Mouse (Mus musculus) brain, adult 2 months (tissue): ENCODE measurements at regions not wholly inside any gene's neighbourhood (a gene's known extent, or its start where the extent isn't known, plus 50 kb on each side); places are given as distances from the start of the nearest gene placed in this dataset.

Experiments used
- DNase-seq: peaks from one replicate; pipeline ENCODE4 v3.0.0; 2011; ENCODE audit warnings: low read depth, low spot score

DNA sequence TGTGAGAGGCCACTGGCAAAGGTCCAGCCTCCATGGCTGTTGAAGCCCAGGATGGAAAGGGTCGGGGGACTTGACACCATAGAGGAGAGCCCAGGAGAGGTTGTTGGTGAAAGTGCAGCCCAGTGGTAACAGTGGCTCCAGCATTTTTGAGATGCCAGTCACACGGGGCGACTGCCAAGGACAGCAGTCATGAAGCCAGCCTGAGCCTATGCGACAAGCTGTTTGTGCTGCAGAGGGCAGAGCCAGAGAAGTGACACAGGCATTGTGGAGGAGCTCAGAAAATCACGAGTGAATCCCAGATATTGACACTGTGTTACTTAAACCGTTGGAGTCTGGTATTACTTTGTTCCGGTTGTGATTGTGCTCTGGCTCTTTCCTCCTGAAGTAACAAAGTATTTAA, 233.4 kb downstream of the Cryba4 start:
- no peak for DNase-seq

DNA sequence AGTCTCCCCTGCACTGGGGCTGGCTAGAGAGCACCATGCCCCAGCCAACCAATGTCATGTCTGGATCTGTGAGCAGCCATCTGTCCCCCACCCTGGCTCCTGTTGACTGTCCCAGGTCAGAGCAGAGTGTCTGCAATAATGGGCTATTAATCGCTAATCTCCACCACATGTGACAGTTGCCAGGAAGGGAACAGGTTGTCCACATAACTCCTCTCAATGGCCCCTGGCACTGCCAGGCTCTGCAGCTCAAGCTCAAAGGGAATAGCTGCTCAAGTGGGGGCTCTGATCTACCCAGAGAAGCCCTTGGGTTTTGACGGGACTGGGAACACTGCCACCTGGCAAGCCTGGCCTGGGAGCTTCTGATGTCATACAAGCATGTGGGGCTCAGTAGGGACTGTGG, 231.4 kb downstream of the Cryba4 start:
- peak; percentile 77 for DNase-seq

DNA sequence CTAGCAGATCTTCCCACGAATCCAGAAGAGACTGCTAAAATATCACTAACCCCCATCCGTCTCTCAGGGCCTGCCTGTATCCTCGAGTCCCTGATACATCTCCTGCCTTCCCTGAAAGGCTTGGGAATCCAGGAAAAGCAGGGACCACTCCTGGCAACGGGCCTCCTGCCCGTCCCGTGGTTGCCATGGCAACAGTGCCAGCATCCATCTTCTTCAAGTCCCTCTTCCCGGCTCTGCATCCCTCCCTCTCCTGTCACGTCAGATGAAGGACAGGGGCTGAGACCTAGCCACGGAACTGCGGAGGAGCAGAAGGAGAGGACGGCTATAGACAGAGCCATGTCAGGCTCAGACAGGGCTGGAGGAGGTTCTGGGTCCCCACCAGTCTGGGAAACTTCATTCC, 222.4 kb downstream of the Cryba4 start:
- peak; percentile 73 for DNase-seq

DNA sequence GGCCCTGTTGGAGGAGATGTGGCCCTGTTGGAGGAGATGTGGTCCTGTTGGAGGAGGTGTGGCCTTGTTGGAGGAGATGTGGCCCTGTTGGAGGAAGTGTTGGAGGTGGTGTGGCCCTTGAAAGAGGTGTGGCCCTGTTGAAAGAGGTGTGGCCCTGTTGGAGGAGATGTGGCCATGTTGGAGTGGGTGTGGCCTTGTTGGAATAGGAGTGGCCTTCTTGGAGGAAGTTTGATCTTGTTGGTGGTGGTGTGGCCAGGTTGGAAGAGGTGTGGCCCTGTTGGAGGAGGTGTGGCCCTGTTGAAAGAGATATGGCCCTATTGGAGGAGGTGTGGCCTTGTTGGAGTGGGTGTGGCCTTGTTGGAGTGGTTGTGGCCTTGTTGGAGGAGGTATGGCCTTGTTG, 220.3 kb downstream of the Cryba4 start:
- no peak for DNase-seq

DNA sequence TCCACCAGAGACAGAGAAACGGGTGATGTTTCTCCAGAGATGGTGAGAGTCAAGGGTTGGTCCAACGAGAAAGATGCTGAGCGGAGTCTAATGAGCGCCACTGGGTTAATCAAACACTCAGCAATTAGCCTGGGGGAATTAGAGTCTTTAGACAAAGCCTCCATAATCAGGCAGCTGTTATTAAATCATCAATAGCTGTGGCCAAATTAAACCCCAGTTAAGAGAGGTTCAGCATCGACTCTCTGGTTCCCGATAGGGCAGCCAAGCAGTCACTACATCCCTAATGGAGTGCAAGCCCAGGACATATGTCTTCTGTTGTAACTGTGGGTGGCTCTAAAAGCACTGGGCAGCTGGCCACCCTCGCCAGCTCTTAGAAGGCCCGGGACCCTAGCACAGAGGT, 216.9 kb downstream of the Cryba4 start:
- no peak for DNase-seq

DNA sequence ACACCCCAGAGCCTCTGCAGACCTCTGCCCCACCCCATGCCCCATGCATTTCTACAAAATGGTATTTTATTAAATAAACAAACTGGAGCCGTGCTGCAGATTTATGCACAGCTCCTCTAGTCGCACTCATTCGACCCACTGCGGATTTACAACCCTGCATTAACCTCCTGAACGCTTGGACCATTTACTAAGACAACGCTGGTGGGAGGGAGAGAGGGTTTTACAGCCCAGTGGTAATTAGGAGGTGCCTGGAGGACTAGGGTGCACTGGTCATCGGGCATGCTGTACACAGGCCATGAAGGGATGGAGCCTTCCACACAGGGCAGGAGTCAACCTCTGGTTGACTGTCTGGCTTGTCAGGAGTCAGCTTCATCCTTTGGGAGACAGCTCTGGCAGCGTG, 215.2 kb downstream of the Cryba4 start:
- no peak for DNase-seq

DNA sequence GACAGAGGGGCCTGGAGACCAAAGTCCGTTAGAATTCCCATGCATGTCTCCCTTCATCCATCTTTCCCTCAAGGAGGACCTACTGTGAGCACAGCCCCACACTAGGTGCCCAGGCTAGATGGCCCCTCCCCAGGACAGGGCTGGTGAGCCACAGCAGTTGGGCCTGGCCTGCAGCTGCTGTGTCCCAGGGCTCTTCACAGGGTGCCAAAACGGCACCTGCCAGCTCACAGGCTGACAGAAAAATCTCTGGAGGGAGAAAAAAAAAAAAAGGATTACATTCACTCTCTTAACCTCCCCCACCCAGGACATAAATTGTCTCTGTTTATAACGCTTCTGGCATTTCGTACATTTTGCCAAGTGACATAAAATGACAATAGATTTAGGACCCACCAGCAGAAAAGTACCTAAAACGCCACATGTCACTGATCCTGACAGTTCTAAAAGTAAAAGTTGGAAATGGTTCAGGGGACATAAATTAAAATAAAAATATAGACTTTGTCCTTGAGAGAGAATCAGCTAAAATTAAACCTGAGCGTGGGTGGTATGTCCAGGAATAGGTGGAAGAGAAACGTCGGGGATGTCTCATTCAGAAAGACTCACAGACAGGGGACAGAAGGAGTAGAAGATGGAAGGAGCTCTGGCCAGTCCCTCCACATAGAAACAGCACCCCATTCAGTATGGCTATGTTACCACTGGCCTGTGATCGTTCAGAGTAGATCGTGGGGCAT, 212.5 kb downstream of the Cryba4 start:
- peak; percentile 41 for DNase-seq

DNA sequence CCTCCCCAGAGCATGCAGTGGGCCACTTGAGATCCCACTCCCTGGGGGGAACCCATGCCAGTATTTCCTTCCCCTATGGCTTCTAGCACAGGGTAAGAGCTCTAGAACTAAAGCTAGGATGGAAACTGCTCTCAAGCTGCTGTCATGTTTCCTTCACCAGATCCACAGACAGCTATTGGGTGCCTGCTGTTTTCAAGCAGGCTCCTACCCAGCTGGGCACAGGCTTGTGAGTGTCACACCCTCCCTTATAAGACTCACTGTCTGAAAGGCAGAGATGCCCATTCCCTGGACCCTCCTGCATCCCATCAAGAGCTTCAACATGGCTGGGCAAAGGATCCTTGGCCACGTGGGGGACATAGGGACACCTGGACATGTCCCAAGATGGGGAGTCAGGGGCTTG, 211.6 kb downstream of the Cryba4 start:
- DNase-seq, result peak; percentile 33

DNA sequence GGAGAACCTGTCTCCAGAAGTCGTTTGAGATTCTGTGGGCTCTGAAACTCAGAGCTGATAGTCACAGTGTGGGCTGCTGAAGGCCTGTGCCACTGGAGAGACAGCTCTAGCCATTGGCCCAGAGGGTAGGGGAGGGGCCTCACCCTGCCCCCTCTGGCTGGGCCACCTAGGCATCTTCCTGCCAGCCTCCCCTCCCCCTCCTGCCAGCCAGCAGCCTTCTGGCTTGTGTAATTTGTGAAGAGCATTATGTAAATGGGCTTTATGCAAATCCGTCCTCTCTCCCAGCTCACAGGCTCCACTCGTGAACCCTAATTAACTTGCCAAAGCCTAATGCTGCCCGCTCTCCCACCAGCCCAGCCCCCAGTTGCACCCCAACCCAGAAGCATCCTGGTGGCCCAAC, 211.0 kb downstream of the Cryba4 start:
- peak; percentile 58 for DNase-seq

DNA sequence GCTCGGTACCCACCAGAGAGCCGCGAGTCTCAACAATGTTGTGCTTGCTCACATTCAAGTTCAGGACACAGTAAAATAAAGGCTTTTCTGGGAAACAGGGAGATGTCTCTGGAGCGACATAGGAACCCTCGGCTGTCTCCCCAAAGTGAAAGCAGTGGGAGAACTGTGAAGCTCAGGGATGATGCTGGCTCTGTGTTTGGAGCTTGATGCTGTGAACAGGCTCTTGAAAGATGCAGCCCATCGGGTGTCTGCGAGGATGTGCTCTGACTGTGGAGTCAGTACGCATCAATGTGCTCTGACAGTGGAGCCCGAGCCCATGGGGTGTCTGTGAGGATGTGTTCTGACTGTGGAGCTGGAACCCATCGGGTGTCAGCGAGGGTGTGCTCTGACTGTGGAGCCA, 210.1 kb downstream of the Cryba4 start:
- peak; percentile 52 for DNase-seq

DNA sequence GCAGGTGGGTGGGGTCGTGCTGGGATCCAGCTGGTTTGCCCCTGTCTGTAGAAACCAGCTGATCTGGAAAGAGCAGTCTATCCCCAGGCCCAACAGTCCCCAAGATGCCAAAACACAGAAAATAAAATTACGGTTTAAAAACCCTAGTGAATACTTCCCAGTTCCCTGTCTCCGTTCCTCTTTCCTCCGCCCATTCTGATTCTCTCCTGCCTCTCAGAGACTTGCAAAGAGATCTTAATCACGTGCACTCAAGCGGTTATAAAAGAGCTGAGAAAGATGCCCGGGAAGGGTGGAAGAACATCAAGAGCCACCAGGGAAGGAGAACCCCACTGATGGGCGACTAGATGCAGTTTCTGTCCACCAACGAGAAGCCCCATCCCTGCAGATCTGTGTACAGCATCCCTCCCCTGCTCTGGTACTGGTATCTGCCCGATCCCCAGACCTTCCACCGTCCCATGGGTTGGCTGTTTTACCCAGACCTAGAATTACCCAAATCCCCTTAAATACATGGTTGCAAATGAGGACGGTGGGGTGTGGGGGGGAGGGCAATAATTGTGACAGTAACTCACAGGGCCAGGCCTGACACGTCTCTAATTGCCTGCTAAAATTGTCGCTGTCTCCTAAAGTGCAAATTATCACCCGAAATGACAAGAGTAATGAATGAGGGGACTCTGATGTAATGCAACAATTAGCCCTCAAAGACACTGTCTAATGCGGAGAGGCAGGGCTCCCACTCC, 202.1 kb downstream of the Cryba4 start:
- peak; percentile 55 for DNase-seq

DNA sequence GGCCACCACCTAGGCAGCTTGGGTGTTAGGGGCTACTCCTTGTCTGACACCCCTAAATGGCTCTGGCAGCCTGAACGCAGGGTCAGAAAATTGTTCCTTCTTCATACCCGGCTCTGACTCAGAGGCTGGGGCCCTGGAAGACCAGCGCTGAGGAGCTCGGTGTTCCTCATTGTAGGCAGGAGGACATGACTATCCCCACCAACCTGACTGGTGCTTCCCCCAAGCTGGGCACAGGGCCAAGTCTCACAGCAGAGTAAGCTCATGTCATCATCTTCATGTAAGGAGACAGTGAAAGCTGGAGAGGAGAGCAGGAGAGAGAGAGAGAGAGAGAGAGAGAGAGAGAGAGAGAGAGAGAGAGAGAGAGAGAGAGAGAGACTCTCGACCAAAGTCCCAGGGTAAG, 201.4 kb downstream of the Cryba4 start:
- DNase-seq, result peak; percentile 58

DNA sequence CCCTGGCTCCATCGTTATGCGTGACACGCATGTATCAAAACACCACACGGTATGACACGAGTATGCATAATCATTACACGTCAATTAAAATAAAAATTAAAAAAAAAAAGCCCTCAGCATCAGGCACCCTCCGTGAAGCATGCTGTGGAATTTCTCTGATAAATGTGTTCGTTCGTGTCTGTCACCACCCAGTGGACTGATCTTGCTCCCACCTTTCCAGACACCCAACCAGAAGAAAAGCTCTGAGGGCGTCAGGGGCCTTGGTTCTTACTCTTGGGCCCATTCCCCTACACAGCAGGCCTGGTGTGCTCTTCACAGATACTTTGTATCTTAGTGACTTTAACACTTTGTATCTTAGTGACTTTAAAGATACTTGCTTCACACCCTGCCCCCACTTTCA, 200.5 kb downstream of the Cryba4 start:
- DNase-seq, result no peak

DNA sequence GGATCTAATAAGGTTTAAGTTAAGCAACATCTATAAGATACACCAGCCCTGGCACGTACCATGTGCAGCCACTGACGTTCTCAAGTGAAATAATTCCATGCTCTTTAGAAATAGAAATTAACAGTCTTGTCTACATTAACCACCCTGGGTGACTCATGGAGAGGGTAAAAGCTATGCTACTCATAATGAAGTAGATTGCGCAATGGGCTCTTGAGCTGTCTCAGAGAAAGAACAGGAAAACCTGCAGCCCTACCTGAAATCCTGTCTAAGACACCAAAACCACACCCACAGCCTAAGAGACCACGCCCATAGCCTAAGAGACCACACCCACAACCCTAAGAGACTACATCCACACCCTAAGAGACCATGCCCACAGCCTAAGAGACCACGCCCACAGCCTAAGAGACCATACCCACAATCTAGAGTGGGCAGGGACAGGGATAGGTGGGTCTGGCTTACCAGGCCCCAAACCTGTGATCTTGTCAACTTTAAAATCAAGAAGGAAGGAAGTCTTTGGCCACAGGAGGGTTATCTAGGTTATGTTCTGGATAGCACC, 198.6 kb downstream of the Cryba4 start:
- DNase-seq, result no peak

DNA sequence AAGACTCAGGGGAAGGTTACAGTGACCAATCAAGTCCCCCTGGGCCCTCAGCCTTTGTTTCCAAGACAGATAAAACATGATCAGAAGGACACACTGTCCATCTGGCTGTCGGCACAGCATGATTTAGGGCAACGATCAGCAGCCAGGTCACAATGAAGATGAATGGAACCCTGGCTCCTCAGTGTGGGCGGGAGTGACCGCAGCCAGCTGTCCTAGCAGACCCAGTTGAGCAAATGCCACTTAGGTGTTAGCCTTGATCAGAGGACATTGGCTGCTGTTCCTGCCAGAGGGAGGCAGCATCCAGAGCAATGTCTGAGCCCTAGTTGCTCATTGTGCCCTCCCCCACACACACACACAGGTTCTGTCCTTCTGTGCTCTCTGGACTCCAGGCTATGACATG, 197.3 kb downstream of the Cryba4 start:
- no peak for DNase-seq

DNA sequence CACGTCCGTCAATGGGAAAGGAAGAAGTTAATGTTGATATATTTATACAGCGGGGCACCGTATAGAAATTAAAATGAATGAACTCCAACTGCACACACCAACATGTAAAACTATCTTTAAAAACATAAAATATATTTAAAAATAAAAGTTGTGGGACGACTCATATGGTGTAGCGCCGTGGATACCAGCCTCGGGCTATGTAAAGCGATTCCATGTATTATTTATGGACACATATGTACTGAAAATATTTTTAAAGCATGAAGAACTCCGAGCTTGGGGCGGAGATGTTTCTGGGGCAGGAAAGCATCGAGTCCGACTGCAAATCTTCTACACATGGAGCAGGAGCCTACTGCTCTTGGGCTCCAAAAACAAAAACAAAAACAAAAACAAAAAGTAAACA, 182.4 kb downstream of the Cryba4 start:
- DNase-seq, result no peak

DNA sequence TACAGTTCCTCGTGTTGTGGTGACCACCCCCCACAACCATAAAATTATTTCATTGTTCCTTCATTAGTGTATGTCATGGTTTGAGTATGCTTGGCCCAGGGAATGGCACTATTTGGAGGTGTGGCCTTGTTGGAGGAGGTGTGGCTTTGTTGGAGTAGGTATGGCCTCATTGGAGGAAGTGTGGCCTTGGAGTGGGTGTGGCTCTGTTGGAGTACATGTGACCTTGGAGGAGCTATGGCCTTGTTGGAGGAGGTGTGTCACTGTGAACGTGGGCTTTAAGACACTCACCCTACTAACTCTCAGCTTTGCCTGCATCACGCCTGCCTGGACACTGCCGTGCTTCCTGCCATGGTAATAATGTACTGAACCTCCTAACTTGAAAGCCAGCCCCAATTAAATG, 179.9 kb downstream of the Cryba4 start:
- DNase-seq, result no peak

DNA sequence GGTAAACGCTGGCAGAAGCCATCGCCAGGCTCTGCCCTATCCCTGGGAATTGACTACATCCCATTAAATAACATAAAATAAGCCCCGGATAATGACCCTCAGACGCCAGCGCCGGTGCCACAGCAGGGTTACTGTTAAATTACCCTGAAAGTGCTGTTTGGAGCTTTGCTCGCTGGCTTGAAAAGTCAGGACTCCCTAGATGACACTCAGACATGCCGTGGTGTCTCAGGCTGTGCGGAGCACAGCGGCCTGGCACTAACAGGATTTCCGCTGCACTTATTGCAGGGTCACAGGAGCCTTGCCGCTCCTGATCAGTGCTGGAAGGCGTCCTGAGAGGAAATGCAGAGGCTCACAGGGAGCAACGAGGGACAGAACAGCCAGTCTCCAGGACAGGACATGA, 175.2 kb downstream of the Cryba4 start:
- DNase-seq, result no peak

DNA sequence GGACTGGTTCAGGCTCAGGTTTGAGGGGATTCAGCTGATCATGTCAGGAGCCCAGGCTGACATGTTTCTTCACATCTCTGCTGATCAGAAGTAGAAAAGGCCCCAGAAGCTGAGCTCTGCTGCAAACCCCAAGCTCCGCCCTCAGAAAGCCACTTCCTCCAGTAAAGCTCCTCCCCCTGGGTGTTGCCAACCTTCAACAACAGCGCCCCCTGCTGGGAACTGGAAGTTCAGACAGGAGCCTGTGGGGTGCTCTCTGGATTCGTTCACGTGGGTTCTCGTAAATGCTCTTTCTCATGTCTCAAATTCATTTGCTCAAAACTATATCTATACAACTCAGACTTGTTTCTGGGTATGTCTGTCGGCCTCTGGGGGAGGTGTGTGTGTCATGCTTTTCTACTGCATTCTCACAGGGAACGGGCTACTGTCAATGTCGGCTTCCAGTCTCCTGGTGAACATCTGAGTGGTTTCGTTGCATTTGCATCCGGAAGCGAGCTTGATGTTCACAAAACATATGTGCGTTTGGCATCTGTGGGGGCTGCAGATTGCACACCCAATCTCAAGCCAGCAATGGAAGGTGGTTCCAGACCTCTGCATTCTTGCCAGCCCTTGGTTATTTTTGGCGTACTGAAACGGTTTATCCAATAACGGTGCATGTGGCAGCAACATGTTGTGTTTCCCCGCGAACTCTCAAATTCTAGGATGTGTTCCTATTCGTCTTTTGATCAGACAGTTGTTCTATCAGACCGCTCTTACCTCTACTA, 174.3 kb downstream of the Cryba4 start:
- DNase-seq, result peak; percentile 67

DNA sequence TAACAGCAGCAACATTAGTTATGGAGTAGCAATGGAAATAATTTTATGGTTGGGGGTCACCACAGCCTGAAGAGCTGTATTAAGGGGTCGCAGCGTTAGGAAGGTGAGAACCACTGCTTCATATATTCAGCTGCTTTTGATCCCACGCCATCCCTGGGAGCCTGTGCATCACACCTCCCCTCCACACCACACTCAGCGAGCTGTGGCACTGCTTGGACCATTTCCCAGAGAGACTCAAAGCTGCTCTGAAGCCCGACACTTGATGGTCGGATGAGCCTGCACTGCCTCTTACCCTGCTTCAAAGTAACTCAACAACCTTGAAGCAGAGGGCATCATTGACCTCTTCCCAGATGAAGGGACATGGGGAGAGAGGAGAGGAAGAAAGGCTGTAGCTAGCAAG, 171.3 kb downstream of the Cryba4 start:
- DNase-seq, result peak; percentile 57

DNA sequence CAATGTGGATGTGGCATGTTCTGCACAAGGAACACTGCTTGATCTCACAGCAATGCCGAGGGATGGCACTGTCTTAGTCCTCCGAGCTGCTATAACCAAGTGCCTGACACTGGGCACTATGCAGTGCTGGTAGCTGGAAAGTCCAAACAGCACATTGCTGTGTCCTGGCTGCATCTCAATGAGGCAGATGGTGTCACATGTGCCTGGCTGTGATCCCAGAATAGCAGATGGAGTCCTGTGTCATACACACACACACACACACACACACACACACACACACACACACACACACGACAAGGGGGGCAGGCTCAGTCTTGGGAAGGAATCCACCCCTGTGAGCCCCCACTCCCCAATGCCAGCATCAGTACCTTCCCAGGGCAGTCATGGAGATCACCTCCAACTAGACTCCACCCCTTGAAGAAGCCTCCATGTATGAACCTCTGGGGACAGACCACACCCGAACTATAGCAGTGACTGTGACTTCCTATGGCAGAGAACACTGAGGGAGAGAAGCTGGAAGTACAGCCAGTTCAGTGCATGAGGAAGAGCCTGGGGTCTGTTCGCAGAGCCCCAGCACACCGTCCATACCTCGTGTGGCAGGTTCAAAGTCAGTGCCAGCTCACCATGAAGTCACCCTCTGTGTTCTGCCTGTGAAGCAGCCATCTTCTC, 160.3 kb downstream of the Cryba4 start:
- peak; percentile 81 for DNase-seq
